Mouse (Mus musculus): ENCODE measurements around the gene Zfp52.
A peak's percentile ranks its signal among the peaks of the same experiment; 100 is the strongest.

Zfp52 gene

DNA sequence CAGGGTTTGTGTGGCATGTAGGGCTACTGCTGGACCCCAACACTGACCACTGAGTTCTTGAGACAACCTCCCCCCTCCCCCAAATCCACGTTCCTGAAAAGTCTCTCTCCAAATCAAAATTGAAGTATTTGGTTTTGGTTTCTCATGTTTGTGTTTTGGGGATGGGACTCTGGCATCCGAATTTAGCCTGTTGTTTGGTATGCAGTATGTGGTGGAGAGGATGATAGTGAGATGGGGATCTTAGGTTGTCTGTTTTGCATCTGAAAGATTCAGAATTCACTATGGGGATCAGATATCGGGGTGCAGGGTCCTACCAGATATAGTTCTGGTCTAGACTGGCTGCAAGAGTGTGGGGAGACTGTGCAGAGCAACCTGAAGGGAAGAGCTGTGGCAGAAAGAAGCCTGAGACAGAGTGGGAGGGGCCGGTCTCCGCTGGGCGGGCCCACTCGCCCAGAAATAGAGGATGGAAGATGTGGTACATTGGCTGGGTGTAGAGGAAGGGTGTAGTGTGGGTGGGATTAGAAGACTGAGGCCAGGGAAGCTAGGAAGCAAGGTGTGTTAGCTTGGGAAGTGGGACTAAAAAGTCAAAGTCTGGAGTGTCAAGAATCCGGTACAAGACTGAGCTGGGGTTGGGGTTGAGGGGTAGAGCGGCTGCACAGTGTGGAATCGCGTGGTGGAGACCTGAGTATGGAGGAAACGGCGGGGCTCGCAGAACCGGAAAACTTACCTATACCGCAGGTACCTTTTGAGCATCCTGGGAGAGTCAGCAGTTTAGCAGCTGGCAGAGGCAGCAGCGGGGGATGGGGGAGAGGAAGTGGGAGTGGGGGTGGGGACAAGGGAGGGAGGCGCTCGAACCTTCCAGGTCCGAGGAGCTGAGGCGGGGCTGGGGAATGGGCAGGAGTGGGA is at the start of gene Zfp52:
Gene Zfp52, plus strand, starts transcription at position 444 of the 906 bp plus-strand sequence.
- peak; percentile 84 for DNase-seq

GRCm38 (mm10) chr17:21488760-21489499 is 46.4 kb upstream of the Zfp52 start, which contains the start of gene Zfp53:
Zfp53 (plus strand) TSS chr17:21488998.
- DNase-seq, result peak; percentile 96

GRCm38 (mm10) chr17:21489500-21490001 is 45.8 kb upstream of the Zfp52 start:
- no peak for DNase-seq

GRCm38 (mm10) chr17:21501365-21501764 is 34.0 kb upstream of the Zfp52 start:
- no peak for DNase-seq

GRCm38 (mm10) chr17:21504524-21504923 is 30.8 kb upstream of the Zfp52 start:
- DNase-seq, result no peak

DNA sequence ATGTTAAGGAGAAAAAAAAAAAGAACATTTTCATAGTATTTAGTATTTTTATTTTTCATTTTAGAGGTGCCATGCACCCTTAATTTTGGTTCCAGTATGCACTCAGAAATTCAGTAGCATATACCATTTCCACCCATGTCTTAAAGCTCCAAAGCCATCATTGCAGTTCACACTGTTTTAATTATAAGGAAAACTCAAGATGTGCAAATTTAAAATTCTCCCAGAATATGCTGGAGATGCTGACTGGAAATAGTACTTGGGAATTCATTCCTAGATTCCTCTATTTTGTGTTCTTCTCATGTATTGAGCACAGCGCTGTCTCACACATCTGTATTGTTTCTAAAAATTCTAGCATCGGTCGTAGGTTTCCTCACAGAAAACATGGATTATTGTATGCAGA is 29.1 kb upstream of the Zfp52 start:
- DNase-seq, result no peak

- DNase-seq, result no peak
These were observed 25.6 kb upstream of the Zfp52 start for GRCm38 (mm10) chr17:21509756-21510155.

GRCm38 (mm10) chr17:21515403-21516105 is 19.8 kb upstream of the Zfp52 start:
- DNase-seq, result peak; percentile 89

DNA sequence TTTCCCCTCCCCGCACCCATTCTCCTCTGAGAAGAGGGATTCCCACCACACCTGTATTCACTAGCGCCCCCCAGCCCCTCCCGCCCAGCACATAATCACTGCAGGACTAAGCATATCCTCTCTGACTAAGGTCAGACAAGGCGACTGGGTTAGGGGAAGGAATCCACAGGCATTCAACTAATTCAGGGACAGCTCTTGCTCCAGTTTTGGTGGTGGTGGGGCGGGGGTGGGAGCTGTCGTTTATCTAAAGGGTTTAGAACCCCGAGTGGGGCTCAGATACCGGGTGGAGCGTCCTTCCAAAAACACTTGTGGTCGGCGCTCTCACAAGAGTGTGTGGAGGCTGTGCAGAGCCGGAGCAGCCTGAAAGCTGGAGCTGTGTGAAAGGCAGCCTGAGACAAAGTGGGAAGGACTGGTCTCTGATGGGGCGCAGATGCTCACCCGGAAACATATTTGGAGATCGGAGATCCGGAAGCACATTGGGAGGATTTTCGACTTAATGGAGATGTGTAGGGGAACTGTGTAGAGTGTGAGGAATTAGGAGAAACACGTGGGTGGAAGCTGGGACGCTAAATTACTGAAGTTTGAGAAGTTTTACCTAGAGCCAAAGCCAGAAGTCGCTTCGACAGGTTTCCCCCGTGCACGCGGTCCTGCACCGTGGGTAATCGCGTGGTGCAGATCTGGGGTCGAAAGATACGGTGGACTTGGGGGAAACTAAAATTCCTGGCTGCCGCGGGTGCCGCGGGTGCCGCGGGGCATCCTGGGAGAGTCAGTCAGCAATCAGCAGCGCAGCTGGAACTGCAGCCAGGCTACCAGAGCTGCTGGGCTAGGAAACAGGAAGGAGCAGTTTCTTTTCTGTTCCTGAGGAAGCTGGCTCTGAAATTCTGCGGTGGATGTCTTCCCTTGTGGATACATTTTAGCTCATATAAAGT is 18.9 kb upstream of the Zfp52 start:
- DNase-seq, result peak; percentile 81

GRCm38 (mm10) chr17:21517130-21517671 is 18.1 kb upstream of the Zfp52 start:
- DNase-seq, result no peak

GRCm38 (mm10) chr17:21526270-21526669 is 9.1 kb upstream of the Zfp52 start:
- no peak for DNase-seq

DNA sequence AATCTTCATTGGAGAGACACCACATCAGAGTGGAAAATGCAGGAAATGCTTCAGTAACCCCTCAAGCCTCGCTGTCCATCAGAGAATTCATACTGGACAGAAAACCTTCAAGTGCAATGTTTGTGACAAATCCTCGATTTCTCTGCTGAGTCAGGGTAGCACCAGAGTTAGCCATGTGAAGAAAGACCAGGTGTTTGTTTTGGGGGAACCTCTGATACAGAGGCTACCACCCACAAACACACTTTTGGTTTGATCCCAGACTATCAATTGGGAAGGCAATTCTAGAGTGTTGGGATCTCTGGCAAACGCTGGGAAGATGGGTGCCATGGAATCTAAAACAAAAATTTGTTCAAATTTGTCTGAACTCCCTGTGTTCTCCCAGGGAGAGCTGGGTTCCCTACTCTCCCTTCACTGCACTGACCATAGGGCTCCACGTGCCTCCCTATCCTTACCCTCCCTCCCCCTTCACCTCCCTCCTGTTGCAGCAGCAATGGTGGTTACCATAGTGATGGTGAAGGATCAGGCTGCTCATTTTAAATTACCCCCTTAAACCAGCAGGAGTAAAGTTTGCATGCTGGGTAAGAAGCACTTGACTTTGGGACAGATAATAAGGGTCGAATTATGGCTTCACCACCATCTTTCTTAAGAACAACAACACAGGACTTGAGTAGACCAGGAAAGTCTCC is 4.6 kb upstream of the Zfp52 start:
- no peak for DNase-seq

DNA sequence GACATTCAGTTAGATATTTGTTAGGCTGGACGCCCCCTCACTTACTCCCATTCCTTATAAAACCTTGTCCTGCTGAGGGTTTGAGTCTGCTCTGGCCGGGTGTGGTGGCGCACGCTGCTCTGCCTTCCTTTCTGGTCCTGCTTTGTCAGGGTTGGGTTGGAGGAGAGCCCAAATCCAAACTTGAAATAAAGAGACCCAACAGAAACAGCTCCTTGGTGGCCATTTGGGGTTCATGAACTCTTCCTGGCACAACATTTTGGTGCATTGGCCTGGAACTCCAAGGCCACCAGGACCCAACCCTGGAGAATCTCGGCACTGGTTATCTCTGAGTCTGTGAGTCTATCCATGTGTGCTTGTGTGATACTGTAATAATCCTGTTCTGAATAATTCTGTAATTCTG is 3.7 kb upstream of the Zfp52 start:
- peak; percentile 15 for DNase-seq

DNA sequence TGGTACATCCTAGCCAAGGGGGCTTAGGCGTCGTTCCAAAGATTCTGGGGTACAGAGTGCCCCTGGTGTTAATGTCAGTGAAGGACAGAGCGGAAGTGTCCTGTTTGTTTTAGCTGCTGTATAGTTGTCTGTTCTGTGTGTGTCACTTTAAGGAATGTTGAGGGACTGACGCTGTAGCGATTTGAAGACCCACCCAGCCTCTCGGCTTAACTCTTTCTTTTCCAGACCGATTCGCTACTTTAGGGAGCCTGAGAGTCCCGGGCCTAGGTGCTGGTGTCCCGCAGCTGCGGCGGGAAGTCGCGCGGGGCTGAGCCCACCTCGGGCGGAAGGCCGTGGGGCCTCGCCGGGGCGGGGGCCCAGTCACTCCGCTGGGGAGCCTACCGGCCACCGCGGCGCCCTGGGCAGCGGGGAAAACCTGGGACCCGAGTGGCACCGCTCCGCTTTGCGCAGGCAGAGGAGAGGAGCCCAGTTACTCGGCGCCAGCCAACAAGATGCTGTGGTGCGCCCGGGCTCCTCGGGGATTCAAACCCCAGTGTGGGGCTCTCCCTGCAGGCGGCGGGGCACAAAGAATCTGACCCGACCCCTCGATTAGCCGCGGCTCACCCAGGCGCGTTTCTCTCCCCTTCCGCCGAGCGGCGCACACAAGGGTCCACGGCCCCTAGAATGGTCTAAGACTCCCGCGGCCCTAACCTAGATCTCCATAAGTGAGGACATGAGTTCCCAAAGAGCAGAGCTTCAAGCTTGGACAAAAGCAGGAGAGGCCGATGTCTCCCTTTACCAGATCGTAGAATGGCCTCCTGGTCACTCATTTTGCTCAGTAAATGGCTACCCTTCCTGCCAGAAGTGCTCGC is 3.0 kb upstream of the Zfp52 start:
- DNase-seq, result peak; percentile 86

DNA sequence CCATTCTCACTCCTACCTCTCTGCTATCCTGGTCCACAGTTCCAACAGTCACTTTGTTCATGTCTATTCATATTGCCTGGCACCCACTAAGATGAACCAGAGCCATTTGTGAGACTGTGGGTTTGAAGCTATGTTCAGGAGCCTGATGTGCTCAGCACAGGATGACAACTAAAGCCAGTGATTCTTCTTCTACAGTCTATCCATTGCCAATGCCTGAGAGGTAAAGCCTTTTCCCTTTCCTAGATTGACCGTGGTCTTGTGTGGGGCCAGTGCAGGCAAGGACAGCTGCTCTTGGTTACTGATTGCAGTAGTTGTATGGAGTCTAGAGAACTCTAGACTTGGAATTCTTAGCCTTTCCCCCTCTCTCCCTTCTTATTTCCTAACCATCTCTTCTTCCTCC is 1.4 kb upstream of the Zfp52 start:
- no peak for DNase-seq

DNA sequence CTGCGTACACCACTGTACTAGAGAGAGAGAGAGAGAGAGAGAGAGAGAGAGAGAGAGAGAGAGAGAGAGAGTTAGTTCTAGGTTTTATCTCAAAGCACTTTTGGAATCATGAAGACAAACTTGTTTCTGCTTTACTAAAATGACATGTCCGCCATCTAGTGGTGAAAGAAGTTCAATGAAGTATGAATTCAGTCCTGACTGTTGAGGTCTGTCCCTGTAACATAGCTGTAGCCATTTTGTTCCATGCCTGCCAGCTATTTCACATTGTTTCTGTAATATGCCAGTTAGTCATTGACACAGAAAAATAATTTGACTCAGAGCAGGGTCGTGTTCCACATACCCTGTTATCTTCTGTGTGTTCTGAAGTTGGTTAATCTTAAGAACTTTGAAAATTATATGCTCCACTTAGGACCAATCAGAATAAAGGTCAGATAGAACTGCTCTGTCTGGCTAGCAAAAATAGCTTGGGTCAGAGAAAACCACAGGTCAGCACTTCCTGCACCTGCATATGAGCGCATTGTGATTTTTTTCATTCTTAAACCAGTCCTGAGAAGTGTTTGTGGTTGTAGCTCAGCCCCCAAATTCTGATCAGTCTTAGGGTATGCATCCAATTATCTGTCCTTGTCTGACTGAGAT is 761 bp upstream of the Zfp52 start:
- peak; percentile 94 for DNase-seq

DNA sequence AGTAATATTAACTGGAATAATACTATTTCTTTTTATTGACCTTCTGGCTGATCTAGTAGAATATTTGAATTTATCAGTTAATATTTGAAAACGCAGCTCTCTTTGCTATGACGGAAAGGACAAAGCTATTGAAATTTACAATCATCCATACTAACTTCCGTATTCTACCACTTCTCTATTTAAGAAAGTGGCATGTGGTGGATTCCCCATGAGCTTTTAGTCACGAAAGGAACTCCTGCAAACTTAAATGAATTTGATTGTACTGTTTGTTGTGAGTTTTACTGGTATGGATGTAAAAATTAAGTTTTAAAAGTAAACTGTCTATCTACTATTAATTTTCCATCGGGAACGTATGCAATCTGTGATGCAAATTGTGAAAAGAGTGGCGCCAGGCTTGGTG is 757 bp downstream of the Zfp52 start:
- peak; percentile 12 for DNase-seq

DNA sequence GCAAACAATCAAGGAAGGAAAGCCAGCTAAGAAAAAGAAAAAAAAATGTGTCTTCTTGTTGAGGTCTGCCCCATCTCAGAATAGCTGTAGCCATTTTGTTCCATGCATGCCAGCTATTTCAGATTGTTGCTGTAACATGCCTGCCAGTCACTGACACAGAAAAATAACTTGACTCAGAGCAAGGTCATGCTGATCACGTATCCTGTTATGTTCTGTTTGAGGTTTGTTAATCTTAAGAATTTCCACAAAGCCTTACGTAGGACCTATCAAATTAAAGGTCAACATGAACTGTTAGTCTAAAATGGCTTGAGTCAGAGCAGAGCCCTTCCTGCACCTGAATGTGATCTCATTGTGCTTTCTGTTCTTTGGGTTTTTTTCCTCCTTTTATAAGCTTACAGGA is 1.3 kb downstream of the Zfp52 start:
- DNase-seq, result peak; percentile 32

DNA sequence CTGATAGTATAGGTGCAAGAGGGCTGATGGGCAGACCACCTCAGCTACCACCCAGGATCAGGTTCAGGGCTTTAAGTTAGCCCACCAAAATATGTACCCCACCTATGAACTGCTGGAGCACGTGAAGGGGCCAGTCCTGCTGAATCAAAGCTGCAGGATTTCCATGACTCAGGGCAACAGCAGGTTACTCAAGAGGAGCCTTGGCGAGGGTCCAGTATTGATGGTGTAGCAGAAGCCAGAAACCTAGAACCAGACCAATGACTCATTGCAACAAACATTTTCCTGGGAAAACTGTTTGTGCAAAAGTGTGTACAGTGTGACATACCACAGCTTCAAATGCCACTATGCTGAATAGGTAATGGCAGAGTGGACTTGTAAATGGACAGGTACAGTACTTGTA is 22.5 kb downstream of the Zfp52 start:
- DNase-seq, result no peak
